Mouse (Mus musculus): ENCODE results near the gene Ces5a.

- TF ChIP-seq CTCF (IDR thresholded peaks at IDR 0.05; ENCODE audit: low read depth, low read length) = no peak
- TF ChIP-seq TAL1 (conservative IDR thresholded peaks at IDR 0.05; ENCODE audit: low read depth, low read length) = no peak
- no peak for TF ChIP-seq GATA1 (IDR thresholded peaks at IDR 0.05; ENCODE audit: borderline replicate concordance, low read length)
Observed at GRCm38 (mm10) chr8:93561271-93561670, 25.6 kb upstream of the Ces5a start.

Data from G1E (cell line).